ENCODE assay signal across 8 mouse cellular contexts in the genomic region with DNA sequence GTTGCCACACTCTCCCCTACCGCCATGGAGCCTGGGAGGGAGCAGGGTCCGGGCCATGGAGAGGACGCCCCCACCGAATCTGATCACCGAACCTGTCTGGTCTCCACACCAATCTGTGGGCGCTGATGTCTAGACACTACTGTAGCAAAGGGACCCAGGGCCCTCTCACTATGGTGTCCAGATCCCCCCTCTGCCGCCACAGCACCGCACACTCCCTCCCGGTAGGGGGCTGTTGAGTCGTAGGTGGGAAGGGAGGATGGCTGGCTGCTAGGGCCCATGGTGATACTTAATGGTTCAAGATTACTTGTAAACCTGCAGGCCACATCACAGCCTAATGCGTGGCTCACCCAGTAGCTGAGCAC. TPM values are rescaled to one million over a fixed set of nuclear protein-coding genes. Genes with fewer than 3 reads are reported as not detected.
DNase-seq lines count a peak whose midpoint lies in the region; ATAC-seq lines count a peak whose summit lies in the region.

No protein-coding gene starts in this region.

- peak overlapping the region; percentile 51 for H3K4me3 ChIP-seq in heart, embryonic 11.5 days (ENCODE audit: low read depth, low read length)
- peak overlapping the region; percentile 65 for H3K4me3 ChIP-seq in intestine, embryonic 15.5 days (replicated peaks)

- H3K4me2 ChIP-seq in heart, embryonic 11.5 days: peak overlapping the region; percentile 64
- H3K4me2 ChIP-seq in intestine, embryonic 15.5 days (replicated peaks): peak overlapping the region; percentile 85

- no peak for DNase-seq in heart, postnatal 14 days
- DNase-seq in CD4-positive helper T cell, adult 2 months (ENCODE audit: low read depth, low spot score): peak; percentile 30
- peak; percentile 26 for DNase-seq in embryo, embryonic 11.5 days (ENCODE audit: low read depth, low spot score)
- DNase-seq in naive thymus-derived CD4-positive, alpha-beta T cell, adult 2 months (ENCODE audit: low read depth): peak; percentile 52
- no peak for DNase-seq in cerebellum, adult 8-10 months
- DNase-seq in adrenal gland, postnatal 14 days: no peak

- no peak for ATAC-seq in heart, embryonic 11.5 days (replicated peaks; ENCODE audit: insufficient number of reproducible peaks, low FRiP score, low TSS enrichment)
- peak; percentile 41 for ATAC-seq in intestine, embryonic 15.5 days

- intact Hi-C loops in heart, postnatal 14 days (cut with DNase I): no loop called here

- 4% methylated on average over 11 of the region's 11 CpGs for WGBS in heart, embryonic 11.5 days (ENCODE audit: insufficient replicate concordance)
- 4% methylated on average over 11 of the region's 11 CpGs for whole genome bisulfite sequencing in intestine, embryonic 15.5 days

- H3K4me1 ChIP-seq in heart, embryonic 11.5 days (ENCODE audit: control insufficient read depth, insufficient read depth, low read length): peaks cover 32% of the 10 kb centered on the region
- H3K4me1 ChIP-seq in intestine, embryonic 15.5 days (replicated peaks): peaks cover 19% of the 10 kb centered on the region; the same call in 1 of the 2 replicates

- peak overlapping the region; percentile 91 for H3K27ac ChIP-seq in heart, embryonic 11.5 days (ENCODE audit: low read depth, low read length)
- peak overlapping the region; percentile 7; the same call in 1 of the 2 replicates for H3K27ac ChIP-seq in intestine, embryonic 15.5 days

- H3K36me3 ChIP-seq in heart, embryonic 11.5 days (ENCODE audit: control insufficient read depth, insufficient read depth, low read length): no peaks in the 10 kb centered on the region; the same call in 1 of the 2 replicates
- no peaks in the 10 kb centered on the region; the same call in 1 of the 2 replicates for H3K36me3 ChIP-seq in intestine, embryonic 15.5 days

- H3K27me3 ChIP-seq in heart, embryonic 11.5 days (ENCODE audit: control insufficient read depth, insufficient read depth, low read length): no peaks in the 10 kb centered on the region; the same call in 1 of the 2 replicates
- no peaks in the 10 kb centered on the region for H3K27me3 ChIP-seq in intestine, embryonic 15.5 days (replicated peaks)

- peak overlapping the region; percentile 82 for H3K9ac ChIP-seq in heart, embryonic 11.5 days (ENCODE audit: low read depth, low read length)
- peak overlapping the region; percentile 59 for H3K9ac ChIP-seq in intestine, embryonic 15.5 days

- H3K9me3 ChIP-seq in heart, embryonic 11.5 days (replicated peaks; ENCODE audit: control insufficient read depth, low read length): no peaks in the 10 kb centered on the region
- H3K9me3 ChIP-seq in intestine, embryonic 15.5 days: no peaks in the 10 kb centered on the region

RNA-seq across cellular contexts. Expression of gene Gm20532, which starts 0.6 kb away (rescaled TPM):
- polyA plus RNA-seq in heart, embryonic 11.5 days (2014; fragmentation: Nextera tagmentation; extraction: Ambion mirVana): not detected in 2 replicates
- total RNA-seq in heart, postnatal 14 days (2021): not detected
- polyA plus RNA-seq in intestine, embryonic 15.5 days (2015; fragmentation: Nextera tagmentation; extraction: Ambion mirVana): not detected in 2 replicates
- not detected in 2 replicates for total RNA-seq in adrenal gland, postnatal 14 days (2021)

RNA-seq across cellular contexts. Expression of gene Egfl7, which starts 7.2 kb away (rescaled TPM):
- polyA plus RNA-seq in heart, embryonic 11.5 days (2014; fragmentation: Nextera tagmentation; extraction: Ambion mirVana): 145 and 157 TPM in 2 replicates
- 100 to 1,000 TPM; 224 to 237 TPM for total RNA-seq in heart, postnatal 14 days (2021)
- 113 and 124 TPM in 2 replicates for polyA plus RNA-seq in intestine, embryonic 15.5 days (2015; fragmentation: Nextera tagmentation; extraction: Ambion mirVana)
- total RNA-seq in adrenal gland, postnatal 14 days (2021): 217 and 247 TPM in 2 replicates

RNA-seq across cellular contexts. Expression of gene Agpat2, which starts 17.2 kb away (rescaled TPM):
- 15.7 and 20.6 TPM in 2 replicates for polyA plus RNA-seq in heart, embryonic 11.5 days (2014; fragmentation: Nextera tagmentation; extraction: Ambion mirVana)
- 10 to 100 TPM; 47.8 to 51.8 TPM for total RNA-seq in heart, postnatal 14 days (2021)
- polyA plus RNA-seq in intestine, embryonic 15.5 days (2015; fragmentation: Nextera tagmentation; extraction: Ambion mirVana): 79.9 and 90.3 TPM in 2 replicates
- 271 and 405 TPM in 2 replicates for total RNA-seq in adrenal gland, postnatal 14 days (2021)

RNA-seq across cellular contexts. Expression of gene Fam69b, which starts 41.2 kb away (rescaled TPM):
- 13.4 and 14.9 TPM in 2 replicates for polyA plus RNA-seq in heart, embryonic 11.5 days (2014; fragmentation: Nextera tagmentation; extraction: Ambion mirVana)
- 10 to 100 TPM; 15.4 to 17.0 TPM for total RNA-seq in heart, postnatal 14 days (2021)
- polyA plus RNA-seq in intestine, embryonic 15.5 days (2015; fragmentation: Nextera tagmentation; extraction: Ambion mirVana): 31.1 and 32.6 TPM in 2 replicates
- 10.0 and 12.3 TPM in 2 replicates for total RNA-seq in adrenal gland, postnatal 14 days (2021)

Comparison
In these comparisons a context has a peak if more than half of its experiments do, and no peak if none do; other contexts are left out.
1. DNase-seq: peak in CD4-positive helper T cell, adult 2 months (single experiment), embryo, embryonic 11.5 days (single experiment) and naive thymus-derived CD4-positive, alpha-beta T cell, adult 2 months (single experiment); none in heart, postnatal 14 days (0 of 2), cerebellum, adult 8-10 months (single experiment) and adrenal gland, postnatal 14 days (single experiment).